In genomic region chr8:95078055-95078454, GRCm38 (mm10) we compare ENCODE assay signal across 15 mouse cellular contexts. TPM values are rescaled to one million over a fixed set of nuclear protein-coding genes. Genes with fewer than 3 reads are reported as not detected.
"Had no signal": no experiment of that assay in that cellular context is flagged by ENCODE, and none has a peak within 500 bp of the region (broad histone marks: within the 10 kb centered on the region; RNA-seq: fewer than 3 reads in every experiment).

No protein-coding gene starts in this region.

- H3K27me3 ChIP-seq: liver, embryonic 15.5 days; midbrain, embryonic 15.5 days had no signal

- DNase-seq: kidney, adult 8-10 months; kidney, postnatal 25 days; lung, adult 2 months; lung, postnatal 10 days; retina, postnatal 1 day; right cerebral cortex, postnatal 4 days; spleen, adult 18-20 months; thymus, adult 2 months; thymus, postnatal 36 days had no signal

- H3K27ac ChIP-seq: left cerebral cortex, adult 2 months; limb, embryonic 10.5 days; liver, embryonic 15.5 days; midbrain, embryonic 15.5 days; neural tube, embryonic 13.5 days had no signal

- H3K4me3 ChIP-seq: left cerebral cortex, adult 2 months; limb, embryonic 10.5 days; liver, embryonic 15.5 days; midbrain, embryonic 15.5 days; neural tube, embryonic 13.5 days had no signal

- ATAC-seq: midbrain, embryonic 15.5 days had no signal

RNA-seq across cellular contexts. Expression of gene Drc7, which starts 23.2 kb away (rescaled TPM):
- polyA plus RNA-seq: stomach, embryonic 14.5 days had no signal
